Mouse (Mus musculus): ENCODE data around the gene Exosc2. TPM values are rescaled to one million over a fixed set of nuclear protein-coding genes. Genes with fewer than 3 reads are reported as not detected.

Exosc2 gene
- 40.0 and 42.2 TPM in 2 replicates for polyA plus RNA-seq (2015; fragmentation: Nextera tagmentation; extraction: Ambion mirVana)

DNA sequence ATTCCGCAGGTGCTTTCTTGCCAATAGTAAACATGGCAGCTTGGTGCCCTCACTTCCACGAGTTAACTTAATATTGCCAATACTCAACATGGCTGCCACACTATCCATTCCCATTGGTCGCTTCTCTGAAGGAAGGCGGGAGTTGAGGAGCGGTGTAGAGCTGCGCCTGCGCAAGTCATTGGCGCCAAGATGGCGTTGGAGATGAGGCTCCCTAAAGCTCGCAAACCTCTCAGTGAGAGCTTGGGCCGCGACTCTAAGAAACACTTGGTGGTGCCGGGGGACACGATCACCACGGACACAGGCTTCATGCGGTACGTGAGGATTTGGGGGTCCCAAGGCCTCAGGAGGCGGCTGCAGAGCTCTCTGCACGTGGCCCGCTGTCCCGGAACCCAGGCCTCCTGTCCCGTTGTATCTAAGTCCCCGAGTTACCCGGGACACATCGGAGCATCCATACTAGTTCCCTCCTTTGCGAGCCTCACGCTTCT is at the start of gene Exosc2:
Gene Exosc2 (plus strand): TSS at position 165 of the 485 bp plus-strand sequence.
- Histone ChIP-seq H3K36me3 (ENCODE audit: control insufficient read depth, insufficient read depth, low read length) (peaks cover 8% of the 10 kb centered on the region), H3K9ac (ENCODE audit: low read depth, low read length) (peak within 1 kb of the TSS; percentile 79), H3K4me3 (ENCODE audit: low read depth, low read length) (peak within 1 kb of the TSS; percentile 68), H3K27me3 (ENCODE audit: control insufficient read depth, insufficient read depth, low read depth, low read length) (peaks cover 3% of the 10 kb centered on the region; the same call in 1 of the 2 replicates), H3K4me1 (ENCODE audit: control insufficient read depth, insufficient read depth, low read length) (peaks cover 11% of the 10 kb centered on the region), H3K9me3 (replicated peaks; ENCODE audit: control insufficient read depth, low read length, poor library complexity, severe bottlenecking) (no peaks in the 10 kb centered on the region), H3K27ac (ENCODE audit: low read length) (0 out of 2 replicates have a peak within 1 kb of the TSS, but pooled peaks have one; percentile 19), H3K4me2 (ENCODE audit: low read length) (peak within 1 kb of the TSS; percentile 85)
- under 1% methylated on average over 27 of the region's 27 CpGs for WGBS
- ATAC-seq: peak; percentile 97

DNA sequence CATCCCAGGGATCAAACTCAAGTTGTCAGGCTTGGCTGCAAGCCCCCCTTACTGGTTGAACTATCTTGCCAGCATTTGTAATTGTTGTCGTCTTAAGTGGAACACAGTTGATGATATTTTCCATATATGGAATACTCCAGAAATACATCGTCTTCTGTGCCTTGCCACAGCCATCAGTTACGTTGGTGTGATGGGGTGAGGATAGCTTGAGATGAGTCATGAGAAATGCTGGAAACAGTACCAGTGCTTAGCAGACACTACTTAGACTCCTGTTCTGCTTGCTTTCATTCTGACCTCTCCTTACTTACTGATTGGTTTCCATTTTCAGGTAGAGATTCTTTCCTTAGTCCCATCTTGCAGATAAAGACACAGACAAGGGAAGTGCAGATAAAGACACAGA is 37.0 kb upstream of the Exosc2 start:
- Histone ChIP-seq H3K36me3 (ENCODE audit: control insufficient read depth, insufficient read depth, low read length) (no peaks in the 10 kb centered on the region), H3K4me1 (ENCODE audit: control insufficient read depth, insufficient read depth, low read length) (peaks cover 25% of the 10 kb centered on the region), H3K4me2 (ENCODE audit: low read length) (no peak overlapping the region), H3K27me3 (ENCODE audit: control insufficient read depth, insufficient read depth, low read depth, low read length) (peaks cover 58% of the 10 kb centered on the region), H3K27ac (ENCODE audit: low read length) (no peak overlapping the region), H3K4me3 (ENCODE audit: low read depth, low read length) (no peak overlapping the region), H3K9me3 (replicated peaks; ENCODE audit: control insufficient read depth, low read length, poor library complexity, severe bottlenecking) (no peaks in the 10 kb centered on the region), H3K9ac (ENCODE audit: low read depth, low read length) (no peak overlapping the region)
- no peak for ATAC-seq
- WGBS: 86% methylated on average over 3 of the region's 3 CpGs

DNA sequence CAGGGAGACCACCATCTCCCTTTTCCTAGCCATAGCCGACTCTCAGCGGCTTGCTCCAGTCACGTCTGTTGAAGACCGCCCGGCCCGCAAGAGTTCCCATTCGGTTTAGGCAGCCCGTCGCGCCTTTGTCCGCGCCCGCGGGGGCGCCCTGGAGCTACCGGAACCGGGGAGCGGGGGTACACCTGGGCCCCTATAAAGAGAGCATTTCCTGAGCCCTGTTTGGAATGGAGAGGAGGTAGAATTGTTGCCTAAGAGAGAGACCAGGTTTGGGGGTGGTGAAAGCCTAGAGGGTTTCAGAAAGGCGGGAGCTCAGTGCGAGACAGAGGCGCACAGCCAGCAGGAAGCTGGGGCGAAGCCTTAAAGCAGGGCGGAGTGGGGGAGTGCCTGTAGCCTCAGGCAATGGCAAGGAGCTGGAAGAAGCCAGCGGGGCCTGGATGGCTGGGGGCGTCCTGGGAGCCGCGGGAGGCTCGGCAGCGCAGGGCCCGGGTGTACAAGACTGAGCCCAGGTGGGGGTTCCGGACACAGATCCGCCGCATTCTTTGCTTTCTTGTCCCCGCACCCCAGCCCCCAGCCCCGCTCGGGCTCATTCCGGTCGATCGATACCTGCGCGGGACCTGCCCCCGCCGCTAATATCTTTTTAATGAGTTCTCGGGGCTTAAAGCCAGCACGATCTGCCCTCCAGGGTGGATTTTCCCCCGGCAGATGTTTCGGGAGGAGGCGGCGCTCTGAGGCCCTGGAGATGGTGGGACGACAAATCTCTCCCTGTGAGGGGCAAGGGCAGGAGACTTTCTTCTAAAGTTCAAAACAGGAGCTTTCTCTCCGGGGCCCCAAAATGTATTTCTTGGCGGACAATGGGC is 35.0 kb upstream of the Exosc2 start:
- Histone ChIP-seq H3K36me3 (ENCODE audit: control insufficient read depth, insufficient read depth, low read length) (no peaks in the 10 kb centered on the region), H3K4me2 (ENCODE audit: low read length) (peak overlapping the region; percentile 44), H3K4me3 (ENCODE audit: low read depth, low read length) (peak overlapping the region; percentile 9), H3K4me1 (ENCODE audit: control insufficient read depth, insufficient read depth, low read length) (peaks cover 25% of the 10 kb centered on the region), H3K27ac (ENCODE audit: low read length) (no peak overlapping the region), H3K9me3 (replicated peaks; ENCODE audit: control insufficient read depth, low read length, poor library complexity, severe bottlenecking) (no peaks in the 10 kb centered on the region), H3K9ac (ENCODE audit: low read depth, low read length) (0 out of 2 replicates have a peak overlapping the region, but pooled peaks have one; percentile 23), H3K27me3 (ENCODE audit: control insufficient read depth, insufficient read depth, low read depth, low read length) (peaks cover 60% of the 10 kb centered on the region)
- no peak for ATAC-seq
- under 1% methylated on average over 52 of the region's 52 CpGs for WGBS

DNA sequence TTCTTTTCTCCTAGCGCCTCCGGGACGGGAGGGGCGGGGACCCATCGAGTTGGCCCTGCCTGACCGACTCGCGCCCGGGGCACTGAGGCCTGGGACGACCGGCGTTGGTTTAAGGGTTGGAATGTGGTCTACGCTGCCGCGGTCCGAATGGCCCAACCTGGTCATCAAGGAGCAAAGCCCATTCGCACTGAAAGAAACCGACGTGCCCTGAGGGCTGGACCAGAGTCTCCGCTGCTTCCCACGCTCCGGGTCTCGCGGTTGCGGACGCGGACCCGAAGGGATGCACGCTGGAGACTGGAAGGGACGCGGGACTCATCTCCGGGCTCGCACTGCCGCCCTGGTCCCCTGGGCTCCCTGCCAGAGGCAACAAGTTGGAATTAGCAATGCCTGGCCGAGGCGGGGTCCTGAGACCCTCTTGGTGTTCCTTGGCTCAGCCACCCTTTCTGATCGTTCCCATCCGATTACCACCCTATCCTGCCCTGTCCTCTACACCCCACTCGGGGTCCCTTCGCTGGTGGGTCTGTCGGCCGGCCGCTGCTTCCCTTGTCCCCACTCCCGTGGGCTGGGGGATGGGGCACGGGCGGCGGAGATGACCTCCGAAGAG is 34.3 kb upstream of the Exosc2 start:
- no peak overlapping the region; the same call in 1 of the 2 replicates for H3K9ac ChIP-seq (ENCODE audit: low read depth, low read length)
- peak; percentile 13; the same call in 1 of the 2 replicates for ATAC-seq
- H3K4me1 ChIP-seq (ENCODE audit: control insufficient read depth, insufficient read depth, low read length): peaks cover 28% of the 10 kb centered on the region

DNA sequence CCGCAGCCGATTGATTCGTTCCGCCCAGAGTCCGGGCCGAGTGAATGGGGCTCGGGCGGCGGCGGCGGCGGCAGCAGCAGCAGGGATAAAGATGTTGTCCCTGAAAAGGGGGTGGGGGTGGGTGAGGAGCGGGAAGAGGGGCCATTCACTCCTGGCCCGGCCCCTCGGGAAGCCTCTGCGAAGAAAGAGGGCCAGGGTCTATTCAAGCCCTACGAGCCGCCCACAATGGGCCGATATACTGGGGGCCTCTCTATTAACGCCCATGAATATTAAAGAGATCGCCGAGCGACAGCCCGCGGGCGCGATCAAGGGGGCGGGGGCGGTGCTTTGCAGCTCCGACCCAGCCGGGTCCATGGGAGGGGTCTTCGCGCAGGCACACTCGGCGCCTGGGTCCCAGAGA is 33.8 kb upstream of the Exosc2 start:
- peak; percentile 57; the same call in 1 of the 2 replicates for ATAC-seq
- peaks cover 55% of the 10 kb centered on the region for H3K27me3 ChIP-seq (ENCODE audit: control insufficient read depth, insufficient read depth, low read depth, low read length)
- H3K36me3 ChIP-seq (ENCODE audit: control insufficient read depth, insufficient read depth, low read length): no peaks in the 10 kb centered on the region
- peak overlapping the region; percentile 26 for H3K4me3 ChIP-seq (ENCODE audit: low read depth, low read length)
- peak overlapping the region; percentile 44 for H3K4me2 ChIP-seq (ENCODE audit: low read length)
- no peak overlapping the region for H3K27ac ChIP-seq (ENCODE audit: low read length)
- H3K9me3 ChIP-seq (replicated peaks; ENCODE audit: control insufficient read depth, low read length, poor library complexity, severe bottlenecking): no peaks in the 10 kb centered on the region
- under 1% methylated on average over 34 of the region's 35 CpGs for WGBS
- H3K9ac ChIP-seq (ENCODE audit: low read depth, low read length): no peak overlapping the region
- H3K4me1 ChIP-seq (ENCODE audit: control insufficient read depth, insufficient read depth, low read length): peaks cover 29% of the 10 kb centered on the region

More for the DNA sequence above, 34.3 kb upstream of the Exosc2 start:
- Histone ChIP-seq H3K27ac (ENCODE audit: low read length) (no peak overlapping the region), H3K4me2 (ENCODE audit: low read length) (peak overlapping the region; percentile 44), H3K9me3 (replicated peaks; ENCODE audit: control insufficient read depth, low read length, poor library complexity, severe bottlenecking) (no peaks in the 10 kb centered on the region), H3K36me3 (ENCODE audit: control insufficient read depth, insufficient read depth, low read length) (no peaks in the 10 kb centered on the region), H3K4me3 (ENCODE audit: low read depth, low read length) (peak overlapping the region; percentile 26), H3K27me3 (ENCODE audit: control insufficient read depth, insufficient read depth, low read depth, low read length) (peaks cover 55% of the 10 kb centered on the region)
- under 1% methylated on average over 47 of the region's 48 CpGs for WGBS

DNA sequence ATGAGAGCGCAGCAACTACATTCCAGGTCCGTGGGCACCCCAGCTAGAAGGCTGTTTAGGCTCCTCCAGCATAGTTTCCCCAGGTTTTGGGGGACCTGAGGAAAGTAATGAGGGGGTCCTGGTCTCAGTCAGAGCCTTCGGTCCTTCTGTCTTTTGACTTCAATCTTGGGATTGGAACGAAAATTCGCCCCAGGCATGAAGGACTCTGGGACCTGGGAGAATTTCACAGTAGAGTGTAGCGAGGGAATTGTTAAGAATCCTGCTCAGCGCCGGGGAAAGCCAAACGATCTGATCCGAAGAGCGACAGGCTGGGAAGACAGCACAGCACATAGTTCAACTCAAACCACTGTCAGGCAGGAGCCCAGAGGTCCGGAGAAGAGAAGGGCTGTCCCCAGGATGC is 33.2 kb upstream of the Exosc2 start:
- Histone ChIP-seq H3K9ac (ENCODE audit: low read depth, low read length) (no peak overlapping the region), H3K9me3 (replicated peaks; ENCODE audit: control insufficient read depth, low read length, poor library complexity, severe bottlenecking) (no peaks in the 10 kb centered on the region), H3K27ac (ENCODE audit: low read length) (no peak overlapping the region), H3K4me1 (ENCODE audit: control insufficient read depth, insufficient read depth, low read length) (peaks cover 29% of the 10 kb centered on the region), H3K36me3 (ENCODE audit: control insufficient read depth, insufficient read depth, low read length) (no peaks in the 10 kb centered on the region), H3K4me3 (ENCODE audit: low read depth, low read length) (peak overlapping the region; percentile 26; the same call in 1 of the 2 replicates), H3K4me2 (ENCODE audit: low read length) (peak overlapping the region; percentile 44; the same call in 1 of the 2 replicates), H3K27me3 (ENCODE audit: control insufficient read depth, insufficient read depth, low read depth, low read length) (peaks cover 56% of the 10 kb centered on the region)
- ATAC-seq: no peak
- 1% methylated on average over 12 of the region's 12 CpGs for WGBS

DNA sequence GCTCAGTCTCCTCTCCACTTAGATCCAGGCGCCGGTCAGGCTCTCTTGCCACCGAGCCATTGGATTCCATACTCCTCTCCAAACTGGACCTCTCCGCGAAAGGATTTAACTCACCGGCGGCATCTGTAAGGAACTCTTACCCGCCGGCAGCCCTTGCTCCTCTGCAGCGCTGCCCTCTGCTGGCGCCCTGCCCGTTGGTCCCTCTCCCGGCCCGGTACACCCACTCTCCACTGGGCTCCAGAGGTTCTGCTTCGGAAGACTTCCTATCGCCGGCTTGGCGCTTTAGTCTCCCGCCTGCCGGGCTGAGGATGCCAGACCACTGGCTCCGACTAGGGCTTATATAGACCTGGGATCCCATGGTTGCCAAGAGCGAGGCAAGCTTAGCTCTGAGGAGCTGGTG is 32.7 kb upstream of the Exosc2 start:
- Histone ChIP-seq H3K36me3 (ENCODE audit: control insufficient read depth, insufficient read depth, low read length) (no peaks in the 10 kb centered on the region), H3K4me3 (ENCODE audit: low read depth, low read length) (peak overlapping the region; percentile 8; the same call in 1 of the 2 replicates), H3K27ac (ENCODE audit: low read length) (no peak overlapping the region), H3K9ac (ENCODE audit: low read depth, low read length) (no peak overlapping the region), H3K4me1 (ENCODE audit: control insufficient read depth, insufficient read depth, low read length) (peaks cover 29% of the 10 kb centered on the region), H3K4me2 (ENCODE audit: low read length) (peak overlapping the region; percentile 15; the same call in 1 of the 2 replicates), H3K9me3 (replicated peaks; ENCODE audit: control insufficient read depth, low read length, poor library complexity, severe bottlenecking) (no peaks in the 10 kb centered on the region), H3K27me3 (ENCODE audit: control insufficient read depth, insufficient read depth, low read depth, low read length) (peaks cover 56% of the 10 kb centered on the region)
- 0% methylated on average over 22 of the region's 22 CpGs for WGBS
- no peak for ATAC-seq

DNA sequence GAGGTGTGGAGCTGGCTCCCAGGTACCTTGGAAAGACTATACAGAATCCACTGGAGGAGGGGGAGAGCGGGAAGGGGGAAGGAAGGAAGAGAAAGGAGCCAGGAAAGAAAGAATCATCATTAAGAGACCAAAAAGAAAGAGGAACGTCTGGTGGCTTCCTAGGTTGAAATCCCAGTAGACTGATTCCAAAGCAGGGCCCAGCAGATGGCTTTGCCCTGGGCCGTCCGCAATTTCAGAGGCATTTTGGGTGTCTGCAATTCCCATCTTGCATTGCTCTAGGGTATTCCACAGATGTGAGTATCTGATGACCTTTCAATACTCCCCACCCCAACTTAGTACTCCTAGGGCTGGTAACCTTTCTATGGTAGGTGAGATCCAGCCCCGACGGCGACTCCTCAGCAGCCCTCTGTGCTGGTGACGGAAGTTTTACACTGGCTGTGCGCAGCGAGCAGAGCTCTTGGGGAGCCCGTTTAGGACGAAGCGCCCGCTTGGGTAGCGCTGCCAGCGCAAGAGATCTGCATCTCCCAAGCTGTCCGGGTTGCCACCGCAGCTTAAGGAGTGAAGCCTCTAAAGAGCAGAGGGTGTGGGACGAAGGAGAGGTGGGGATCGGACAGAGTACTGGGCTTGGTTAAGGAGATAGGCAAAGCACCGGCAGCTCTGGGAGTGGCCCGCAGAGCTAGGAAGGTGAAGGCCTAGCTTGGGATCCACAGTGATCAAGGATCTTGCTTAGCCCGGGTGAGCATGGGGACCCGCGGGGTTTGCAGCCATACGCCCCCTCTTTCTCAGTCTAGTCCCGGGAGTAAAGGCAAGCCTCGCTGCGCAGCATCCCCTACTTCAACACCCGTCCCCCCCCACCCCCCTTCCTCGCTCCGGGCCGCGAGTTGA is 31.7 kb upstream of the Exosc2 start:
- ATAC-seq: no peak
- no peaks in the 10 kb centered on the region for H3K36me3 ChIP-seq (ENCODE audit: control insufficient read depth, insufficient read depth, low read length)
- 0 out of 2 replicates have a peak overlapping the region, but pooled peaks have one; percentile 3 for H3K4me3 ChIP-seq (ENCODE audit: low read depth, low read length)
- H3K4me1 ChIP-seq (ENCODE audit: control insufficient read depth, insufficient read depth, low read length): peaks cover 29% of the 10 kb centered on the region
- H3K9me3 ChIP-seq (replicated peaks; ENCODE audit: control insufficient read depth, low read length, poor library complexity, severe bottlenecking): no peaks in the 10 kb centered on the region
- H3K4me2 ChIP-seq (ENCODE audit: low read length): peak overlapping the region; percentile 15; the same call in 1 of the 2 replicates
- no peak overlapping the region for H3K27ac ChIP-seq (ENCODE audit: low read length)
- peaks cover 56% of the 10 kb centered on the region for H3K27me3 ChIP-seq (ENCODE audit: control insufficient read depth, insufficient read depth, low read depth, low read length)
- no peak overlapping the region for H3K9ac ChIP-seq (ENCODE audit: low read depth, low read length)
- WGBS: 1% methylated on average over 33 of the region's 34 CpGs
